Mouse (Mus musculus) heart, adult 9 months (tissue): Measurements from ENCODE around the gene Tmem259.

Experiments used
- DNase-seq, 2 experiments: peaks; one replicate each; pipeline ENCODE4 v3.0.0; 2022; ENCODE audit warnings: low spot score in 2 of 2

The Tmem259 gene

DNA sequence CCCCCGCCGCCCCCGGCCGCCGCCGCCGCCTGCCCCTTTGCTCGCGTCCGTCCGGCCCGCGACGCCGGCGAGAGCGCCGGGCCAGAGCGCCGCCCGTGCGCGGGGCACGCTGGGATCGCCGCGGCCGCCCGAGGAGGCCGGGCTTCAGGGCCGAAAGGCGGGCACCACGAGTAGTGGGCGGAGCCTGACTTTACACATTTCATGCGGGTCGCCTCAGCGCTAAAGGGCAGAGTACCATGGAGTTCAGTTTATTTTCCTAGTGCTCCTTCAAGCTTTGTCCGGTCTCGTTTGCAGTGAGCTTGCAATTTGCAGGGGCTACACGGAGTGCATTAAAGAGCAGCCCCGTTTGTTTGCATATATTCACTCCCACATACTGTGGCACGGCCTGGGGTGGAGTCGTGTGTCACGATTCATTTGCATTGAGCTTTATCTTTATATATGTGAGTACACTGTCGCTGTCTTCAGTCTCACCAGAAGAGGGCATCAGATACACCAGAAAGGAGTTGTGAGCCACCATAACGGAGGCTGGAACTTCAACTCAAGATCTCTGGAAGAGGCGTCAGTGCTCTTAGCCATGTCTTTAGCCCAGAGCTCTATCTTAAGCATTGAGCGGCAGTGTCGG lies at the start of gene Tmem259:
Tmem259 (minus strand) TSS at position 136 of the 622 bp plus-strand sequence.
- DNase-seq: peak; percentile 78 to 88

DNA sequence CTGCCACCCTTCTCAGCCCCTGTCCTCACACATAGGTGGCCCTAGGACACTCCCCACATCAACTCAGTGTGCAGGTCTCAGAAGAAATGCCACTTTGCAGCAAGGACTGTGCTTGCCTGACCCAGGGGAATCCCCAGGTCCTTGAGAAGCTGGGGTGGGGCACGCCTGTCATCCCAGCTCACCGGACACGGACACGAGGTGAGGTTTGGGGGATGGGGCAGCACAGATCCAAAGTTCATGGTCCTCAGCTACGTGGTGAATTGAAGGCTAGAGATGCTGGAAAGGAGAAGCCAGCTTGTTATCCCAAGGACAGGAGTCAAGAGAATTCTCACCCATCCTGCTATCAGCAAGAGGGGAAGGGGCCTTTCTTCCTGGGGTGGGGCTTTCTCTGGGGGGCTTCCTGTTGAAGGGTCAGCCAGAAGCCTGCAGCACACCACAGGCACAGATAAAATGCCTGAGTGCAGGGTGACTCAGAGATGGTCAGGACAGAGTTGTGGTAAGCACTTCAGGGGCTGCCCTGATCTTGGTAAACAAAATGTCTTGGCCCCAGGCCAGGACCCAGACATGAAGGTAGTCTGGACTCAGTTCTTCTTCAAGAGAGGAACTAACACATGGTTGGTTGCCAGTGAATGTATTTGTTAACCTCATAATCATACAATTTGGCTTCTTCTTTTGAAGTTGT lies 48.8 kb upstream of the Tmem259 start:
- DNase-seq: peak; percentile 56 to 66

DNA sequence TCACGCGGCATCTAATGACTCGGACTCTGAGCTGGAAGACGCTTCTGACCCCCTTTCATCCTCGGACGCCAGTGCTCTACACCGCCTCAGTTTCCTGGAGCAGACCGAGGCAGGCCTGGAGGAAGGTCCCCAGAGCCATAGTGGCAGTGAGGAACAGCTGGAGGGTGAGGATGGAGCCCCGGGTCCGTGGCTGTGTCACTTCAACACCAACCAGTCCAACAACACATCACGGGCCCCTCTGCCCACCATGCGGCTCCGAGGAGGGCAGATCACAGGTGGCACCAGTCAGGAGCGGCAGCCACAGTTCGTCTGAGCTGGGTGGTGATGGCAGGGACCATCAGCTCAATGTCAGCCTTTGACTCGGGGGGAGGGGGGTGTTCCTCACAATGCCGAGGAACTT lies 46.6 kb upstream of the Tmem259 start:
- no peak for DNase-seq

- DNase-seq: no peak
Observed at GRCm38 (mm10) chr10:80030191-80030590, 46.1 kb upstream of the Tmem259 start.

- no peak for DNase-seq
Observed at GRCm38 (mm10) chr10:80028521-80028846, 44.4 kb upstream of the Tmem259 start.

GRCm38 (mm10) chr10:80027681-80028520 lies 43.8 kb upstream of the Tmem259 start:
- DNase-seq: no peak

DNA sequence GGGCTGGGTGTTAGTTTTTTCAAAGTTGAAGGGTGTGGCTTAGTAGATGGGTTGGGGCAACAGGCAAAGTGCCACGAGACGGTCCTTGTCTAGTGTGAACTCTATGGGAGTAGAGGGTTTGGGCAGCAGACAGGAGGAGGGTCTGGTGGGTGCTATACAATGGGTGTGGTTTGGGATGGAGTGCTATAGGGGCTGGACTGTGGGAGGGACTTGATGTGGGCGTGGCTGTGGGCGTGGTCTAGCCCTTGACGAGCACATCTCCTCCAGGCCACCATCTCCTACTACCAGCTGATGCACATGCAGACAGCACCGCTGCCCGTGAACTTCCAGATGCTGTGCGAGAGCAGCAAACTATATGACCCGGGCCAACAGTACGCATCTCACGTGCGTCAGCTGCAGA lies 41.8 kb upstream of the Tmem259 start:
- no peak for DNase-seq

- DNase-seq: no peak
Observed at GRCm38 (mm10) chr10:80025463-80025862, 41.3 kb upstream of the Tmem259 start.

GRCm38 (mm10) chr10:80025044-80025347 lies 40.9 kb upstream of the Tmem259 start:
- no peak for DNase-seq

DNA sequence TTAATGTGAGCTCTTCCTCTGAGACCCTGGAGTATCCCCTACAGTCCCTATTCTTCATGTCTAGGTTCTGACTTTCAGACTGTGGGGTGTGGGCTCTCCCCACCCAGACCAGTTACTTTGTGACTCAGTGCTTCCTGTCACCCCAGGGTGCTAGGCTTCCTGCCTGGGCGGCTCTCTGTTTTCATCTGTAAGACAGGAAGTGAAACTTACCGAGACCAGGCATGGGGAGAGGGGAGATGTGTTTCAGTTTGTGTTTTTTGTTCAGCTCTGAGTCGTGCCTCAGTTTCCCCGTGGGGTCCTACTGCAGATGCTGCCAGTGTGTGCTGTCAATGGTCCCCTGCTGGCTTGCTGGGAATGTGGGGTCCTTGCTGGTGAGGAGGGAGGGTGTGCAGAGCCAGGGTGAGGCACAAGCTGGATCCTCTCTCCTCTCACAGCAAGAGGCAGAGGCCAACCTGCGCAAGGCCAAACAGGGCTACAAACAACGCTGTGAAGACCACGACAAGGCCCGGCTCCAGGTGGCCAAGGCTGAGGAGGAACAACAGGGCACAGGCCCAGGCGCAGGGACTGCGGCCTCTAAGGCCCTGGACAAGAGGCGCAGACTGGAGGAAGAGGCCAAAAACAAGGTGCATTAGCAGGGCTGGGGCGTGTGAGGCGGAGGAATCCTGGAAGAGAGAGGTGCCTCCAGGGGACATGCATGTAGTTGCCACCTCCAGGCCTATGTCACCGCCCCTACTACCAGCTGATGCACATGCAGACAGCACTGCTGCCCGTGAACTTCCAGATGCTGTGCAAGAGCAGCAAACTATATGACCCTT lies 40.3 kb upstream of the Tmem259 start:
- no peak for DNase-seq

DNA sequence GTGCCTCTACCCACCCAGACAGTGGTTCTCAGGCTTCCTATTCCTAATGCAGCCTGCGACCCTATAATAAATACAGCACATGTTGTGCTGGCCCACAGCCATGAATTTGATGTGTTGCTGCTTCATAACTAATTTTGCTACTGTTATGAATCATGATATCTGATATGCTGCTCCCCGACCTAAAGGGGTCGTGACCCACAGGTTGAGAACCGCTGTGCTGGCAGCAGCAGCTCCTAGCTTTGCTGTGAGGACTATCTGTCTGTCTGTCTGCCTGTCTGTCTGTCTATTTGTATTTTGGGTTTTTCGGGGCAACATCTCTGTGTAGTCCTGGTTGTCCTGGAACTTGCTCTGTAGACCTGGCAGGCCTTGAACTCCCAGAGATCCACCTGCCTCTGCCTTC lies 39.6 kb upstream of the Tmem259 start:
- DNase-seq: no peak

DNA sequence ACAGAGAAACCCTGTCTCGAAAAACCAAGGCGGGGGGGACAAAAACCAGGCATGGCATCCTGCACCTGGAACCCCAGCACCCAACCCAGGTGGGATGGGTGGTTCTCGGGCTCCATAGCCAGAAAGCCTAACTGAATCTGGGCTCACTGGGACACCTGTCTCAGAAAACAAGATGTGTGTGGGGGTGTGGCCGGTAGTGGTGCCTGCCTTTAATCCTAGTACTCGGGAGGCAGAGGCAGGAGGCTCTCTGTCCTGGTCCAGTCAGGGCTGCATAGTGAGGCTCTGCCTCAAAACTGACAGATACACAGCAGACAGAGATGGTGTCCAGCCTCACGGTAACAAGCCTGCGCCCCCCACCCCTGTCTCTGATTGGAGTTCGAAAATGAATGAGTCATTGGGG lies 38.7 kb upstream of the Tmem259 start:
- DNase-seq: no peak

GRCm38 (mm10) chr10:80022164-80022563 lies 38.0 kb upstream of the Tmem259 start:
- no peak for DNase-seq

- DNase-seq: no peak
Observed at GRCm38 (mm10) chr10:80021320-80021641, 37.2 kb upstream of the Tmem259 start.

DNA sequence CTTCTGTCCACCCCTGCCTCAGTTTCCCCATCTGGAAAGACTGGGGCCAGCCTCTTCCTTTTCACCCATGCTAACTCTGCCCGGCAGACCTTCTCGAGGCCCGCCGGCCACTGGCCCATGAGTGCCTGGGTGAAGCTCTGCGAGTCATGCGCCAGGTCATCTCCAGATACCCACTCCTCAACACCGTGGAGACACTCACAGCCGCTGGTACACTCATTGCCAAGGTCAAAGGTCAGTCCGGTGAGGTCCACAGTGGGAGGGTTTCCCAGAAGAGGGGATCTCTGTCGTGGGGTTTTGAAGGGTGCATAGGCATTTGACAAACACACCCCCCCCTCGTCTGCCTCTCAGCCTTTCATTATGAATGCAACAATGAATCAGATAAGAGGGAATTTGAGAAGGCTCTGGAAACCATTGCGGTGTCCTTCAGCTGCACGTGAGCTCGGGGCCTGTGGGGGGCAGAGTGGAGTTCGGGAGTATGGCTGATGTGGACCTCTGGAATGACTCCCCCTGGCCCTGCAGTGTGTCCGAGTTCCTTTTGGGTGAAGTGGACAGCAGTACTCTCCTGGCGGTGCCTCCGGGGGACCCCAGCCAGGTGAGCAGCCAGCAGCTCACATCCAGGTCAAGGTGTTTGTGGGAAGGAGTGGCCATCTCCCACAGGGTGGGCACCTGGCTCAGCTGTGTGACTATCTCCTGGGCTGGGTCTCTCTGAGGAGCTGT lies 36.6 kb upstream of the Tmem259 start:
- no peak for DNase-seq

DNA sequence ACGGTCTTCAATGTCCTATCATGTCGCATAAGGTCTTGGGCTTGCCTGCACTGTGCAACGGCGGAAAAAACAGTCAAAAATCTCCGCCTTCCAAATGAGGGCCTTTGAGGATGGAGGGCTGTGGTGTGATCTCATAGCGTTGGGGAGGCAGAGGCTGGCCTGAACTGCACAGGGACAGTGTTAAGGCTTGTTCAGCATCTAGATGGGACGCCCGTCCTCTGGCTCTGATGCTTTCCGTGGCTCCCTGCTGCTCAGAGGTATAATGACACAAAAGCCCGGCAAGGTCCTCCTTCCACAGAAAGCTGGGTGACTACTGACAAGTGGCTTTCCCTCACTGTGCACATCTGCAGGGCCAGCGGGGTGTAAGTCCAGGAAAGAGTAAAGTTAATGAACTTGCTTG lies 36.1 kb upstream of the Tmem259 start:
- no peak for DNase-seq

GRCm38 (mm10) chr10:80019471-80020131 lies 35.5 kb upstream of the Tmem259 start:
- peak; percentile 47 to 62 for DNase-seq

GRCm38 (mm10) chr10:80018739-80019297 lies 34.7 kb upstream of the Tmem259 start:
- DNase-seq: peak; percentile 59 to 70

GRCm38 (mm10) chr10:80017771-80018170 lies 33.6 kb upstream of the Tmem259 start:
- DNase-seq: no peak

DNA sequence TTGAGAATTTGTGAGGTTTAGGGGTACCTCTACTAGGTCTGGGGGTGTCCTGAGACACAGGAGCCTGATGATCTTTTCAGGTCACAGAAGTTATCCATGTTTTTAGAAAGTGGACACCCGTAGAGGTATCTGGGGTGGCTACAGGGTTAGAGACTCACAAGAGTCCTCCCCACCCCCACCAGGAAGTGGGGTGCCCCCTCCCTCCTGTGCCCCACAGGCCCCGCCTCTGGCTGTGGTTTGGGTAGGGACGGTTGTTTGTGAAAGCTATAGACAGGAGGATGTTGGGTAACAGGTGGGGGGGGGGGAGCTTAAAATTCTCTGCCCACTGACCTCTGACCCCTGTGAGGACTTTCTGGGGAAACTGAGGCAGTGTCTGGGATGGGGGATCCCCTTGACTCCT lies 33.2 kb upstream of the Tmem259 start:
- DNase-seq: peak; percentile 51 to 66

DNA sequence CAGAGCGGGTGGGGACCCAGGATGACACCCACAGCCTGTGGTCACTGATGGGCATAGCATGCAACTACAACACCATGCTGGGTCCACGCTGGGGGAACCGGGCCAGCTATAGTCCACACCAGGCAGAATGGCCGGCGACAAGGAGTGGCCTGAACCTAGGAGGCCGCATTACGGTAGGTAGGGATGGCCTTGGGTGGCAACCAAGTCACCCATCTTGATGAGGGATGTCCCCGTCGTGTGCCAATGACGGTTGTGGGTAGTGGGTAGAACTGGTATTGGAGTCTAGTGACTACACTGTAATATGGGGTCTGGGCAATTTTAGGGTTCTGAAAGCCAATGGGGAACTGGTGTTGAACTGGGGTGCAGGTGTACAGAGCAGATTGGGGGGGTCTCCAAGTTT lies 32.8 kb upstream of the Tmem259 start:
- DNase-seq: no peak
